Mouse (Mus musculus): Measurements from ENCODE around the gene Ascl3.

Gene Ascl3

GRCm38 (mm10) chr7:109708961-109709382 is 22.6 kb downstream of the Ascl3 start:
- peak; percentile 78 for DNase-seq

DNA sequence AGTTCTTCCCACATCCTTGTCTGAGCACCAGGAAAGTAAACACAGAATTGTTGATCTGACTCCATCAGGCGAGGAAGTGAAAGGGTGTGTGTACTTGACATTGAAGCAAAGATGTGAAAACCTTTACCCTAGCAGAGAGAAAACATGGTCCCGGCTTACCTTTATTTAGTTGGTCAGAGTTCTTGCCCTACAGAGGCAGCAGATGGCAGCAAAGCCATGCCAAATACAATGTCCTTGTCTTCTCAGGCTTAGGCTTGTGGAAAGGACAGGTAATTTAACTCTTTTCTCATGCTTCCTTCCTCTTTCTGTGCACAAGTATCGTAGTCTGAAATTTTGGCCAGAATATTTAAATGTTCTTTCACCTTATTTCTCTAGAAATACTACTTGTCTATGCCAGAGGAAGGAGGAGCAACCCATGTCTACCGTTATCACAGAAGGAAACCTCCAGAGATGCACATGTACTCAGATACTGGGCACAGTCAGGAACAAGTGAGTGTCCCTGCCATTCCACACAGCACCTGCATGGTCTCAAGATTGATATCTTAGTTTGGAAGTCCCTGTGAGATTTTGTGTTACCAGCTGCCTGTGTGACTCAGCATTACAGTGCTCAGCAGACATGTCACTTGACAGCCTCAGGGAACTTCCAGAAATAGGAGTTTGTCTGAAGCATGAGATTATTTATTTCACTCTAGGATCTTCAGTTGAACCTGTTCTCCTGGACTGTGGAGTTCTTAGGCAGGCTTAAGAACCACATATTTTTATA is 24.3 kb downstream of the Ascl3 start:
- peak; percentile 74 for DNase-seq

DNA sequence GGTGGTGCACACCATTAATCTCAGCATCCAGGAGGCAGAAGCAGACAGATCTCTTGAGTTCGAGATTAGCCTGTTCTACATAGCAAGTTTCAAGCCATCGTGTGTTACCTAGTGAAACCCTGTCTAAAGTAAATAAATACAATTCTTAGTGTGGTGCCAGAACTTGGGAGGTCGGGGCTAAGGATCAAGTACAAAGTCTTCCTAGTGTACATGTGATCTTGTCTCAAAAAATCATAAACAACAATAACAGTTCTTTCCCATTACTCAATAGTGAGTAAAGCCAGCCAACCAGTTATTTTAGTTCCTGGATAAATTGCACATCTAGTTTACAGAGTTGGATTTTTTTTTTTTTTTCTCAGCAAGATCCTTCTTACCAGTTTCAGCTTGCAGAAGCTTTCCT is 27.1 kb downstream of the Ascl3 start:
- DNase-seq, result no peak

DNA sequence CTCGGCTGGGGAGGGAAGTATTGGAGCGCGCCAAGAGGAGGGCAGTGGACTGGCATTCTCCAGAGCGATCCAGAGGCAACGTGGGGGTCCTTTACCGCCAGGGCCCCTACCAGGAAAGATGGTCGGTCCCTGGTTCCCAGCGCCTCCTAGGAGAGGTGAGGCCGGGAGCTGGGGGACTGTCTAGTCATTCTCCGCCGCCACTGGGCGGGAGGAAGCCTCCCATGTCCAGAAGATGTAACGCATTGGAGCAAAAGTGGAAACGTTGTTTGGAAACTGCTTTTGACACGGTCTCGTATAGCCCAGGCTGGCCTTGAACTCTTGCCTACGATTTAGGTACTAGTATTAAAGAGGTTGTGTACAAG is 27.5 kb downstream of the Ascl3 start:
- no peak for DNase-seq

- peak; percentile 99 for DNase-seq
These were observed 28.1 kb downstream of the Ascl3 start, which contains the start of the genes St5 and Akip1 for GRCm38 (mm10) chr7:109703190-109704015. Gene St5, minus strand, starts transcription at chr7:109703605. Gene Akip1, plus strand, starts transcription at chr7:109703690.

- DNase-seq, result no peak
These were observed 28.8 kb downstream of the Ascl3 start for GRCm38 (mm10) chr7:109702721-109703120.

- DNase-seq, result no peak
These were observed 31.3 kb downstream of the Ascl3 start for GRCm38 (mm10) chr7:109700213-109700612.

DNA sequence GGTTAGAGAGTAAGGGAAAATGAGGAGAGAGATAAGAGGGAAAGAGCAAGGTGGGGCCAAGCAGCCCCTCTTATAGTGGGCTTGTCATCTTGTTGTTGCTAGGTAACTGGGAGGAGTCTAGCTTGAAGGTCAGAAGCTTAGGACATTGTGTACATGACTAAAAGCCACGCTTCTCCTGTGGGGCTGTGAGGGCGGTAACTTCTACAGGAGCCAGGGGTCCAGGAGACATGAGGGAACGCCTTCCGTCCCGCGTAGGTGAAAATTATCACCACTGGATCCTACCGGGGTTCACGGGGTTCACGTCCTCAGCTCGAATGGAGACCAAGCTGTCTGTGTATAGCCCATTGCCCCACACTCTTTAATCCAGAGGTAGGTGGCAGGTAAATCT is 36.2 kb downstream of the Ascl3 start:
- DNase-seq, result no peak

- DNase-seq, result no peak
These were observed 36.8 kb downstream of the Ascl3 start for GRCm38 (mm10) chr7:109694576-109695338.

GRCm38 (mm10) chr7:109690961-109691360 is 40.6 kb downstream of the Ascl3 start:
- peak; percentile 77 for DNase-seq

GRCm38 (mm10) chr7:109690101-109690500 is 41.4 kb downstream of the Ascl3 start:
- DNase-seq, result no peak

DNA sequence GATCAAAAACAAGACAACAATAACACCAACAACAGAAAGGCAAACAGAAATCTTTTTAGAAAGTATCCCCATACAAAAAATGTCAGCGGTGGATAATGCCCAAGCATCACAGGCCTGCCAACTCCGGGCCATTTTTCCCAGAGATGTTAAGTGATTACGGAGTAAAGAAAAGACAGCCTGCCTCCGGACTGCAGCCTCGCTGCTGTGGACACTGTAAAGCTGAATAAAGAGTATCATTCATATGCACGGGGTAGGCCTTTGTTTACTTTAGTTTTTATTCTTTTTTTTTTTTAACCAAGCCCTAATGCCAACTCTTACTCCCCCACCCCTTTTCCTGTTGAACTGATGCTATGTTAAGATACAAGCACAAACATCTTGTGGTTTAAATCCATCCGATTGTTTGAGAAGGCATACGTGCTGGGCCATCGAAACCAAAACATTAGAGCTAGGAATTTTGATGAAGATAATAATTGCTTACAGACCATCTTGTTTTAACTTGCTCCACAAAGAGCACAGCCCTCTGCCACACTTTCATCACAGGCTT is 44.9 kb downstream of the Ascl3 start:
- no peak for DNase-seq

DNA sequence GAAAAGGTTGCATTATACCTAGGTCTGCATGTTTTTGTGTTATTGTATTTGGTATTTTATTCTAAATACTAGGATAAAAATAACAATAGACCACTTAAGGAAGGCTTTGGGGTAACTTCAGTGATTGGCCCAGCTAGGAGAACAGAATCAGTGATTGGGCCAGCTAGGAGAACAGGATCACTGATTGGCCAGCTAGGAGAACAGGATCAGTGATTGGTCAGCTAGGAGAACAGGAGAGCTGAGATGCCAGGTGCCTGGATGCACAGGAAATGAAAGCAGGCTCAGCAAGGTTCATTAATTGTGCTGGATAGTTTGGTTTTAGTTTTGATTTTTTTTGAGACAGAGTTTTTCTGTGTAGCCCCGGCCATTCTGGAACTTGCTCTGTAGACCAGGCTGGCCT is 50.6 kb downstream of the Ascl3 start:
- DNase-seq, result no peak

- no peak for DNase-seq
These were observed 51.2 kb downstream of the Ascl3 start for GRCm38 (mm10) chr7:109680284-109680683.
